Mouse (Mus musculus): ENCODE results near the gene Olfr323. TPM values are rescaled to one million over a fixed set of nuclear protein-coding genes. Genes with fewer than 3 reads are reported as not detected.
A peak's percentile ranks its signal among the peaks of the same experiment; 100 is the strongest.

Olfr323 gene
- polyA plus RNA-seq, 1 experiment = not detected

DNA sequence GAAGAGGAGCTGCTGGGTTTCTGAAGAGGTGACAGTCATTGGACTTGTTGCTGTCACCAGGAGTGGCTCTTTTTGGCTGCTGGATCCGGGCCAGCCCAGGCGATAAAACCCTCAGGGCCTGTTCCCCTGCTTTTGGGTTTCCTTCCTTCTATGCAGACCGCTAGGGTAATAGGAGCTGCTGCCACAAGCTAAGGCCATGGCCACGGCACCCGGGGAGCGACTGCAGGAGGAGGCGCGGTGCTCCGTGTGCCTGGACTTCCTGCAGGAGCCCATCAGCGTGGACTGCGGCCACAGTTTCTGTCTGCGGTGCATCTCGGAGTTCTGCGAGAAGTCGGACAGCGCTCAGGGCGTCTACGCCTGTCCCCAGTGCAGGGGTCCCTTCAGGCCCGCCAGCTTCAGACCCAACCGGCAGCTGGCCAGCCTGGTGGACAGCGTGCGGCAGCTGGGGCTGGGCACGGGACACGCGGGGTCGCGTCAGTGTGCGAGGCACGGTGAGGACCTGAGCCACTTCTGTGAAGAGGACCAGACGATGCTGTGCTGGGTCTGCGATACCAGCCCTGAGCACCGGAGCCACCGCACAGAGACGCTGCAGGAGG, 10.1 kb upstream of the Olfr323 start, which contains the start of gene Trim58:
Gene Trim58 (plus strand): TSS at position 194 of the 596 bp plus-strand sequence.
- Histone ChIP-seq H3ac (ENCODE audit: control insufficient read depth, insufficient read length) (no peak within 1 kb of the TSS), H3K4me3 (no peak within 1 kb of the TSS), H3K36me3 (ENCODE audit: control insufficient read depth, insufficient read depth) (no peaks in the 10 kb centered on the region), H3K27me3 (ENCODE audit: control insufficient read depth, insufficient read depth, insufficient read length) (peaks cover 6% of the 10 kb centered on the region), H3K4me2 (ENCODE audit: low read depth) (no peak within 1 kb of the TSS), H3K79me2 (ENCODE audit: control insufficient read depth, insufficient read depth) (no peaks in the 10 kb centered on the region)
- no peak for TF ChIP-seq REST (IDR thresholded peaks at IDR 0.05; ENCODE audit: insufficient read depth, insufficient read length)
- no peak for TF ChIP-seq TCF3 (IDR thresholded peaks at IDR 0.05; ENCODE audit: insufficient read length, low read depth)
- TF ChIP-seq MYOG (IDR thresholded peaks at IDR 0.05; ENCODE audit: control insufficient read depth in 1 of 3, insufficient read depth in 1 of 3, insufficient read length in 2 of 3, low read depth in 2 of 3) = no peak
- TF ChIP-seq SRF (IDR thresholded peaks at IDR 0.05; ENCODE audit: control insufficient read depth, insufficient read length, low read depth) = no peak

DNA sequence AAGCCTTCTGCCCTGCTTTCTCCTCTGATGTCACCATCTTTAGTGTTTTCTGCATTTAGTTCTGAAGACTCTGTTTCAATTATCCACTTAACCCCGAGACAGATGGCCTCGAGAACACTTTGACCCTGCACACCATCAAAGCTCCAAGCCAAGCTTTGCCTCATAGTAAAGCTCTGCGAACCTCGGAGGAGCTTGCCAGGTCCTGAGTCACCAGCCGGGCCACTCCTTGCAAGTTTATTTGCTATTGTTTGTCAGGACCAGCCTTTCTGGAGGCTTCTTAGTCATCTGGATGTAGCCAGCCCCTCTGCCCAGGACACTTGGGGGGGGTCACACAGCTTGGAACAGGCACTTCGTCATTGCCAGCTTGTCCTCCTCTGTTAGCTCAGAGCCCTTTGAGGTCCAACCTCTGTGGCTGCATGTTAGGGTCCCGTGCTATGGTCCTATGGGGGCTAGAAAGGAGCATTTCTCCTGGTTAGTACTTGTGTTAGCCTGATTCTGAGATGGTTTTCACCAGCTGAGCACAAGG, 7.9 kb upstream of the Olfr323 start:
- no peak overlapping the region for H3ac ChIP-seq (ENCODE audit: control insufficient read depth, insufficient read length)
- no peak overlapping the region for H3K4me3 ChIP-seq
- H3K79me2 ChIP-seq (ENCODE audit: control insufficient read depth, insufficient read depth) = no peaks in the 10 kb centered on the region
- TF ChIP-seq CEBPB (IDR thresholded peaks at IDR 0.05; ENCODE audit: insufficient read depth, poor library complexity, severe bottlenecking) (no peak), SRF (IDR thresholded peaks at IDR 0.05; ENCODE audit: control insufficient read depth, insufficient read length, low read depth) (no peak), POLR2A (IDR thresholded peaks at IDR 0.05; ENCODE audit: insufficient read length, low read depth) (no peak), REST (IDR thresholded peaks at IDR 0.05; ENCODE audit: insufficient read depth, insufficient read length) (no peak), E2F4 (IDR thresholded peaks at IDR 0.05; ENCODE audit: insufficient read depth) (no peak), MYOD1 (IDR thresholded peaks at IDR 0.05; ENCODE audit: control insufficient read depth in 1 of 3, insufficient read length in 2 of 3, low read depth in 2 of 3) (no peak), USF1 (IDR thresholded peaks at IDR 0.05; ENCODE audit: low read depth) (no peak), MYOG (IDR thresholded peaks at IDR 0.05; ENCODE audit: control insufficient read depth in 1 of 3, insufficient read depth in 1 of 3, insufficient read length in 2 of 3, low read depth in 2 of 3) (no peak), MAX (IDR thresholded peaks at IDR 0.05; ENCODE audit: low read depth) (no peak), TCF3 (IDR thresholded peaks at IDR 0.05; ENCODE audit: insufficient read length, low read depth) (no peak), TCF12 (IDR thresholded peaks at IDR 0.05; ENCODE audit: insufficient read depth, poor library complexity, severe bottlenecking) (no peak), POLR2AphosphoS2 (IDR thresholded peaks at IDR 0.05; ENCODE audit: insufficient read length, low read depth) (no peak)
- H3K4me2 ChIP-seq (ENCODE audit: low read depth) = no peak overlapping the region
- no peaks in the 10 kb centered on the region for H3K36me3 ChIP-seq (ENCODE audit: control insufficient read depth, insufficient read depth)
- peaks cover 6% of the 10 kb centered on the region for H3K27me3 ChIP-seq (ENCODE audit: control insufficient read depth, insufficient read depth, insufficient read length)

DNA sequence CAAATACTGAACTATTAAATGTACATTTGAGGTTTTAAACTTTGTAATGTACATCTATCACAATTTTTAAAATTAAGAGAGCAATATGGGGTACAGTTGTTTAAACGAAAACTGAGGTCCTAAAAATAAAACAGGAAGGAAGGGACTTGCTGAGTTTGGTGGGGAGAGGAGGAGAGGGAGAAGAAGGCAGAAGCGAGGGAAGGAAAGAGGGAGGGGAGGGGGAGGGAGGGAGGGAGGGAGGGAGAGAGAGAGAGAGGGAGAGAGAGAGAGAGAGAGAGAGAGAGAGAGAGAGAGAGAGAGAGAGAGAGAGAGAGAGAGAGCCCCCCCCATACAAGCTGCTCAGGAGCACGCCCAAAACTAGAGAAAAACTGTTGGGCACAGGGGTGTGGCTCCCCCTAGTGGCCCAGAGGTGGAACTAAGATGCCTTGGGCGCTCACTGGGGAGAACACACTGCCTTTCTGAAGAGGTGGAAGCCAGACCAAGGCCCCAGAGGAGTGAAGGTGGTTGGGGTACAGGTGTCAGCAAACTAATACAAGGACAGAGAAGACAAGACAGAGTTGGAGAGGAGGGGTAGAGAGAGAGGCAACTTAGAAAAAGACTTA, 6.2 kb upstream of the Olfr323 start:
- Histone ChIP-seq H3K4me2 (ENCODE audit: low read depth) (peak overlapping the region; percentile 32), H3K79me2 (ENCODE audit: control insufficient read depth, insufficient read depth) (no peaks in the 10 kb centered on the region), H3ac (ENCODE audit: control insufficient read depth, insufficient read length) (no peak overlapping the region), H3K4me3 (no peak overlapping the region), H3K36me3 (ENCODE audit: control insufficient read depth, insufficient read depth) (no peaks in the 10 kb centered on the region), H3K27me3 (ENCODE audit: control insufficient read depth, insufficient read depth, insufficient read length) (peaks cover 6% of the 10 kb centered on the region)
- TF ChIP-seq CEBPB (IDR thresholded peaks at IDR 0.05; ENCODE audit: insufficient read depth, poor library complexity, severe bottlenecking) (no peak), MYOD1 (IDR thresholded peaks at IDR 0.05; ENCODE audit: control insufficient read depth in 1 of 3, insufficient read length in 2 of 3, low read depth in 2 of 3) (no peak), POLR2AphosphoS2 (IDR thresholded peaks at IDR 0.05; ENCODE audit: insufficient read length, low read depth) (no peak), POLR2A (IDR thresholded peaks at IDR 0.05; ENCODE audit: insufficient read length, low read depth) (no peak), SRF (IDR thresholded peaks at IDR 0.05; ENCODE audit: control insufficient read depth, insufficient read length, low read depth) (no peak), E2F4 (IDR thresholded peaks at IDR 0.05; ENCODE audit: insufficient read depth) (no peak), REST (IDR thresholded peaks at IDR 0.05; ENCODE audit: insufficient read depth, insufficient read length) (no peak), USF1 (IDR thresholded peaks at IDR 0.05; ENCODE audit: low read depth) (no peak), MAX (IDR thresholded peaks at IDR 0.05; ENCODE audit: low read depth) (no peak)

DNA sequence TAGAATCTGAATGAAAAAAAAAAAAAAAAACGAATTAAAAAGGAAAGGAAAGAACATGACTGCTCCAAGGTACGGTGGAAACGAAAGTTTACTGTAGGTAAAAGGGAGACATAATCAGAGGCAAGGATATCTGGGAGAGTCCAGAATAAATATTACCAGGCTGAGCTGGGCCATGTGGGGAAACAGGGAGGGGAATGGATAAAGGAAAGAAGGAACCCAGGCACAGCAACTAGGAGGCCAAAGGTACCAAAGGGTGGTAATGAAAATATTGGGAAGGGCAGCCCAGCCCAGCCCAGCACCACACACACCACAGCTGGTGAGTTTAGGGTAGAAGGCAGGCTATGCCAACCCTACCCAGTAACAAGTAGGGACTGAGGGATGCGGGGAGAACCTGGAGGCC, 4.6 kb upstream of the Olfr323 start:
- H3K4me2 ChIP-seq (ENCODE audit: low read depth) = no peak overlapping the region
- no peaks in the 10 kb centered on the region for H3K79me2 ChIP-seq (ENCODE audit: control insufficient read depth, insufficient read depth)
- no peak overlapping the region for H3K4me3 ChIP-seq
- H3K27me3 ChIP-seq (ENCODE audit: control insufficient read depth, insufficient read depth, insufficient read length) = no peaks in the 10 kb centered on the region
- no peak overlapping the region for H3ac ChIP-seq (ENCODE audit: control insufficient read depth, insufficient read length)
- no peaks in the 10 kb centered on the region for H3K36me3 ChIP-seq (ENCODE audit: control insufficient read depth, insufficient read depth)
- TF ChIP-seq USF1 (IDR thresholded peaks at IDR 0.05; ENCODE audit: low read depth) (no peak), POLR2A (IDR thresholded peaks at IDR 0.05; ENCODE audit: insufficient read length, low read depth) (no peak), SRF (IDR thresholded peaks at IDR 0.05; ENCODE audit: control insufficient read depth, insufficient read length, low read depth) (no peak), TCF12 (IDR thresholded peaks at IDR 0.05; ENCODE audit: insufficient read depth, poor library complexity, severe bottlenecking) (no peak), TCF3 (IDR thresholded peaks at IDR 0.05; ENCODE audit: insufficient read length, low read depth) (no peak), REST (IDR thresholded peaks at IDR 0.05; ENCODE audit: insufficient read depth, insufficient read length) (no peak), E2F4 (IDR thresholded peaks at IDR 0.05; ENCODE audit: insufficient read depth) (no peak), CEBPB (IDR thresholded peaks at IDR 0.05; ENCODE audit: insufficient read depth, poor library complexity, severe bottlenecking) (no peak), MYOD1 (IDR thresholded peaks at IDR 0.05; ENCODE audit: control insufficient read depth in 1 of 3, insufficient read length in 2 of 3, low read depth in 2 of 3) (no peak), MAX (IDR thresholded peaks at IDR 0.05; ENCODE audit: low read depth) (no peak), POLR2AphosphoS2 (IDR thresholded peaks at IDR 0.05; ENCODE audit: insufficient read length, low read depth) (no peak), MYOG (IDR thresholded peaks at IDR 0.05; ENCODE audit: control insufficient read depth in 1 of 3, insufficient read depth in 1 of 3, insufficient read length in 2 of 3, low read depth in 2 of 3) (no peak)

Data from myocyte (in vitro differentiated cells).